Mouse (Mus musculus) gastrocnemius, postnatal 36 days (tissue): ENCODE results near the gene Zfyve26. TPM values are rescaled to one million over a fixed set of nuclear protein-coding genes. Genes with fewer than 3 reads are reported as not detected.
A peak's percentile ranks its signal among the peaks of the same experiment; 100 is the strongest.
"Not testable (repeated sequence)": the region's sequence is repeated elsewhere in the genome, so short reads cannot be mapped to it uniquely, and the experiment has no call there.

Source experiments
- DNase-seq, 2 experiments: peaks; one replicate each; pipeline ENCODE4 v3.0.0; 2022
- intact Hi-C: fragments of 180-260 bp; cut with DNase I; formaldehyde crosslinking; loops from one replicate; pipeline ENCODE4 v1.15.1; 2025
- total RNA-seq, 2 experiments: library from RNA; stranded (reverse); gene quantifications; 2 replicates each; pipeline ENCODE4 v1.2.3; 2021

Gene Zfyve26
- total RNA-seq, 2 experiments from 2014 or later, result 13.4 to 14.8 TPM

GRCm38 (mm10) chr12:79272604-79273003, 23.5 kb downstream of the Zfyve26 start:
- DNase-seq, result no peak
- intact Hi-C loops, result no loop called here

DNA sequence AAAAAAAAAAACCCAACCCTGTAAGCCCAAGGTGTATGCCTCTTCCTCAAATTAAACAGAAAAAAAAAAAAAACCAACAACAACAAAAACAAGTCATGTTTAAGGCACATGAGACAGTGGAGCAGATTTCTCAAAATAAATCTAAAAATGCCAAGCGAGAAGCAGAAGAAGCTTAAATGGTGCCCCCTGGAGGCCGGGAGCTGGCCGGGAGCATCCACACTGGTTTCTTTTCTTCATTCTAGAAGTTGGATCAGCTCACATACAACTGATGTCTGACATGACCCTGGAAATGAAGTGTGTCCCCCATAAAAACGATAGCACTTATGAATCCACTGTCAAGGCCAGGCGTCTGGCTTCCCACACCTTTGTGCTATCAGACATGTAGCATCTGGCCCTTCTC, 35.1 kb downstream of the Zfyve26 start:
- no peak for DNase-seq
- intact Hi-C loops, result loop anchor here (5.0 kb wide), 1 partner anchor 69 kb away; the partner anchor contains the start of gene Rdh11

DNA sequence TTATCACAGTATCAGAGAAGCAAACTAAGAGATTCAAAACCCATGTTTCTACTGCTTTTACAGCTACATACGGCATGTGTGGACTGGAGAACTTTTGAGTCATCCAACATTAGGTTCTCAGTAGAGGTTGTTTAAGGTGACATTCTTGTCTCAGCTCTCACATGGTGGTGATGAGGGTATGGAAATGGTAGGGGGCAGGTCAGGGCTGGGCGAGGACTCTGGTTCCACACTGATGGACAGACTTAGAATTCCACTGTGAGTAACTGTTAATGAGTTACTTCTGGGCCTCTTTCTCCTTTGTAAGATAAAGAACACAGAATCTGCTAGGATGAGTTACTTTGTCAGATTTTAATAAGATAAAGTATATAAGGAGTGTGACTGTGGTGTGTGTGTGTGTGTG, 36.0 kb downstream of the Zfyve26 start:
- no peak for DNase-seq
- intact Hi-C loops, result loop anchor here (5.0 kb wide), 1 partner anchor 68 kb away; the partner anchor contains the start of gene Rdh11

DNA sequence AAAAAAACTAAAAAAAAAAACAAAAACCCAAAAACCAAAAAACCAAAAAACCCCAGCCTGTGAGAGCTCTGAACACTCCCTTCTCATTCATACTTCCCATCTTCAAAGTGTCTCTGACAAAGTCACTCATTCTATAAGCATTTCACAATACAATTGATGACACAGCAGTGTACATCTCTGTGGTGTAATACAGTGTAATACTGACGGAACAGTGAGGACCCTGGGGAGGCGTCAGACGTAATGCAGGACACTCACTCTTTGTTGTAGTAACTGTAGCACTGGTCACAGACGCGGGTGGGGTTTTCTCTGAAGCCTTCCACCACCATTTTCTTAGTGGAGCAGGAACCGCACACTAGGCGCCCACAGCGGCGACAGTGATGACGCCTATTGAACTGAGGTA, 41.1 kb downstream of the Zfyve26 start:
- intact Hi-C loops, result no loop called here
- no peak for DNase-seq

DNA sequence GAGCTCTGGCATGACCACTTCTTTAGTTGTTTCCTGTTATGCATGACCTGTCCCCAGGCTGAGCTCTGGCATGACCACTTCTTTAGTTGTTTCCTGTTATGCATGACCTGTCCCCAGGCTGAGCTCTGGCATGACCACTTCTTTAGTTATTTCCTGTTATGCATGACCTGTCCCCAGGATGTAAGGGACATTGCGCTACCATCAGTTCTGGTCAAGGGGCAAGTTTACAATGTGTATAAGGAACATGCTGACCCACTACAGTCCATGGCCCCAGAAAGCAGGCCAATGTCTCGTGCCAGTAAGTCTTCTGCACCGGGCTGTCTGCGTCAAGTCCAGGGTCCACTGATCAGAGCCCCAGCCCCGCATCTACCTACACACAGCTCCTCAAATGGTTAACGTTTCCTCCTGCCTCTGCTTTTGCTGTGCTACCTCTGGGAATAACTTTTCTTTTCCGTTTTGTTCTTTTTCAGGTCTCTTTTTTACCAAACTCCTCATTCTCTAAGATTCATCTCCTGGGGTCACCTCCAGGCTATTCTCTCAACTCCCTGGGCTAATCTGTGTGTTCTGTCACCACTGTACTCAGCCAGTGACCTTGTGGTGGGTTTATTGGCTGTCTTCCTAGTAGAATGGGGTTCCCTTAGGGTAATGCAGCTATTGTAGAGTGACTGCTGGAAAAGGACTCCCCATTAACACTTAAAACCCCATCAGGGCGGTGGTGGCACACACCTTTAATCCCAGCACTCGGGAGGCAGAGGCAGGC, 42.6 kb downstream of the Zfyve26 start:
- no peak for DNase-seq
- intact Hi-C loops, result no loop called here

- intact Hi-C loops, result no loop called here
- DNase-seq, result no peak
Measured at GRCm38 (mm10) chr12:79248110-79248509, 48.0 kb downstream of the Zfyve26 start.

DNA sequence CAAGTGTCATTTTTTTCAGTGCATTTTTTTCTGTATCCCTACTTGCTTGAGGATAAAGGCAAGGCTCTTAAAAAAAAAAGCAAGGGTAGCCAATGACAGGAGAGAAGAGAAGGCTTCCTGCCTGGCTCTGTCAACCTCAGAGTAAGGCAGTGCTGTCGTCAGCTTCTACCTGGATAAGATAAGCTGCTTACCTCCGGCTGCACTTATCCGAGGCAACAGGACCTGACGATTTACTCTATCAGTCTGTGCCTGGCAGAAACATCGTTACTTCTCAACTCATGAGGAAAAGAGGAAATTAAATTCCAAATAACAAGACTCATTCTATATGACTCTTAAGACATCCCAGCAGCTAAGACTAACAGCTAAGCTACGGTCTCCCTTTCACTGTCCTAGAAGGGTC, 53.2 kb downstream of the Zfyve26 start:
- no peak for DNase-seq

DNA sequence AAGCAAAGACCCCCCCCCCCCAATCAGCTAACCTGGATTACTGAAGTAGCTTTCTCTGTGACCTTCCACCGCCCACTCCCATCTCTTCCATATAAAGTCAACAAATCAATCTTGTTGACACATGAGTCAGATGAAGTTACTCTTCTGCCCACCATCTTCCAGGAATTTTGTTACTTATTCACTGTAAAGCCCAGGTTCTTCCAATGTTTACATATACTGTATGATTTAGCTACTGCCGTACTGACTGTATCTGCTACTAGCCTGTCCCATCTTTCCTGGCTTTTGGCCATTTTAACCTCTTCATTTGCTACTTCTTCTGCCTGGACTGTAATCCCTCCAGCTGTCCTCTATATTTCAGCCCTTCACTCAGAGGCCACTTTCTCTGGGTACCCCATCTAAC, 54.1 kb downstream of the Zfyve26 start:
- no peak for DNase-seq
- intact Hi-C loops, result no loop called here

More for the DNA sequence above, 53.2 kb downstream of the Zfyve26 start:
- intact Hi-C loops, result no loop called here

DNA sequence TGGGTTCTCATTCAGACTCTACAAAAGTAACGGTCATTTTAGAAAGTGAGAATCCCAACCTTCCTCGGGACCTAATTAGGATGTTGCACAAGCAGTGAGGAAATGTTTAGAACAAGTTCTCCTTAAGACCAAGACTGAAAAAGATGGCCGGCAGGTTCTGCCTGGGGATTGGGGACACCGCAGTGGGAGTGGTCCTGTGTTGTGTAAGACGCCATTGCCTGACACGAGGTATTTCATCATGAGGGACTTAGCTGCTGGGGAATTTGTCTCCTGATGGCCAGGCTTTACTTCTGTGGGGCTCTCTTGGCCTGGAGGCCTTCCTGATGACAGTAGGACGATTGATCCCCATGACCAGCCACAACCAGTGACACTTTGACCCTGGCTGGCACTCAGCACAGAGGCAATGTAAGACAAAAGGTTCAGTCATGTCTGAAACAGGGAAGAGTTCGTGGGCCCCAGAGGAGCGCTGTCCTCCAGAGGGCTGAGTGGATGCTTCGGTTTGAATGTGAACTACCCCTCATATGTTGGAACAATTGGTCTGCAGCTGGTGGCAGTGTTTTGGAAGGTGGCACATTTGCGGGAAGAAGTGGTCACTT, 60.5 kb downstream of the Zfyve26 start:
- intact Hi-C loops, result no loop called here
- no peak for DNase-seq

DNA sequence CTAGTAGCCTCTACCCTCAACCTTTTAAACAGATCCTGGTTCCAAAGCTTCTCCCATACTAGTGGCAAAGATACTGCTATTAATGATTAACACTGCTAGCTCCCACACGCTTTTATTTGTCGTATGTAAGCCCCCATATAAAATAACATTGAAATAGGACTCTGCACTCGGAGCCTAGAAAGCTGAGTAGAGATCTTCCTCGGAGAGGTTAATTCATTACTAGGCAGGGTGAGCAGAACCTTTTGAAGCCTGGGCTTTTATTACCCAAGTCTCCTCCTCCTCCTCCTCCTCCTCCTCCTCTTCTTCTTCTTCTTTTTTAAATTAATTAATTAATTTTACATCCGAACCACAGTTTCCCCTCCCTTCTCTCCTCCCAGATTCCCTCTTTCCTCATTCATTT, 78.6 kb downstream of the Zfyve26 start:
- intact Hi-C loops, result no loop called here
- DNase-seq, result no peak

GRCm38 (mm10) chr12:79211447-79211846, 84.7 kb downstream of the Zfyve26 start:
- intact Hi-C loops, result no loop called here
- DNase-seq, result no peak

GRCm38 (mm10) chr12:79208703-79209464, 87.2 kb downstream of the Zfyve26 start, which contains the start of gene Rdh12:
Rdh12 (plus strand) TSS chr12:79208914.
- intact Hi-C loops, result no loop called here
- no peak for DNase-seq

DNA sequence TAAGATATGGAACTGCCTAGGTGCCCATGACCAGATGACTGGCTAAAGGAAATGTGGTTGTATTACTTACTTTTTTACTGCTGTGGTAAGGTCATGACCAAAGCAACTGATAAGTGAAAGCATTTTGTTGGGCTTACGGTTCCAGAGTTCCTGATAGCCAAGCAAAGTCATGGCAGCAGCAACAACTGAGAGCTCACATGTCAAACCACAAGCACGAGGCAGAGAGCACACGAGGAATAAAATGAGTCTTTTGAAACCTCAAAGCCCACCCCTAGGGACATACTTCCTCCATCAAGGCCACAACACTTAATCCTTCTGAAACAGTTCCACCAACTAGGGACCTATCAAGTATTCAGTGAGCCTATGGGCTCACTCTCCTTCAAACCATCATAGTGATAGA, 94.2 kb downstream of the Zfyve26 start:
- intact Hi-C loops, result no loop called here
- DNase-seq, result no peak

DNA sequence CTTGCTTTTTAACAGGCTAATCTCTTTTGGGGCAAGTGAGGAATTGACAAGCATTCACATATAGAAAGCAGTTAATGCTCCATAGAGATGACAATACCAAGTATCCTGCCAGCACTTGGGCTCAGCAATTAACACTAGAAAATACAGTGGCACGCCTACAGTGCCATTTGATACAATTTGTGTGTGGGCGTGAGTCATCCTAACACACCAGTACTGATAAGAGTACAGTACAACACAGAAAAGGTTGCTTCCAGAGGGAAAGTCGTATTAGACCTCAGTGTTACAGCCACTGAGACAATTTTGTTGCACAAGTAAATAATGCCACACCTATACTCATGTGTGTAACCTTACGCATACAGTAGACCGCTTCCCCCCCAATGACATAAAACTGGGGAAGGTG, 99.0 kb downstream of the Zfyve26 start:
- no peak for DNase-seq
- intact Hi-C loops, result no loop called here

GRCm38 (mm10) chr12:79193441-79193840, 102.7 kb downstream of the Zfyve26 start:
- DNase-seq, result peak in 1 of 2 experiments; percentile 53
- intact Hi-C loops, result loop anchor here (5.0 kb wide), 1 partner anchor 69 kb away; no protein-coding TSS in a partner anchor

DNA sequence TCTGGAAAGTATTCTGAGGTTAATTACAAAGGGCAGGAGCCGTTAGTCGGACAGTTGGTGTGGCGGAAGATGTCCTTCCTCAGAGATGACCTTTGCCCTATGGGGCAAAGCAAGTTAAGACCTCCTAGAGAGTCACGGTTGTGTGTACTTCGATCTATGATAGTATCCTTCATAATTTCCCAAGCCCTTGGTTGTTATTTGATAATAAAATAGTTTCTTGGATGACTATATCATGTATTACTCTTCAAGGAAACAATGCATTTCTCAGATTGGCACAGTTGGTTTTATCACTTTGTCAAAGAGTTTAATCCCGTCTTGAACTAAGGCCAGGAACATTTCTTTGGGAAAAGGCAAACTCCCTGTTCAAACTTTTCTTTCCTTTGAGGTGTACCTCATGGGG, 103.9 kb downstream of the Zfyve26 start, which contains the start of gene Rdh11:
Rdh11 (minus strand) TSS at position 101 of the 400 bp plus-strand sequence.
- intact Hi-C loops, result loop anchor here (5.0 kb wide), 1 partner anchor 70 kb away; no protein-coding TSS in a partner anchor
- DNase-seq, result no peak

- intact Hi-C loops, result loop anchor here (5.0 kb wide), 1 partner anchor 71 kb away; no protein-coding TSS in a partner anchor
- peak; percentile 62 to 69 for DNase-seq
Measured at GRCm38 (mm10) chr12:79191701-79192100, 104.4 kb downstream of the Zfyve26 start.

DNA sequence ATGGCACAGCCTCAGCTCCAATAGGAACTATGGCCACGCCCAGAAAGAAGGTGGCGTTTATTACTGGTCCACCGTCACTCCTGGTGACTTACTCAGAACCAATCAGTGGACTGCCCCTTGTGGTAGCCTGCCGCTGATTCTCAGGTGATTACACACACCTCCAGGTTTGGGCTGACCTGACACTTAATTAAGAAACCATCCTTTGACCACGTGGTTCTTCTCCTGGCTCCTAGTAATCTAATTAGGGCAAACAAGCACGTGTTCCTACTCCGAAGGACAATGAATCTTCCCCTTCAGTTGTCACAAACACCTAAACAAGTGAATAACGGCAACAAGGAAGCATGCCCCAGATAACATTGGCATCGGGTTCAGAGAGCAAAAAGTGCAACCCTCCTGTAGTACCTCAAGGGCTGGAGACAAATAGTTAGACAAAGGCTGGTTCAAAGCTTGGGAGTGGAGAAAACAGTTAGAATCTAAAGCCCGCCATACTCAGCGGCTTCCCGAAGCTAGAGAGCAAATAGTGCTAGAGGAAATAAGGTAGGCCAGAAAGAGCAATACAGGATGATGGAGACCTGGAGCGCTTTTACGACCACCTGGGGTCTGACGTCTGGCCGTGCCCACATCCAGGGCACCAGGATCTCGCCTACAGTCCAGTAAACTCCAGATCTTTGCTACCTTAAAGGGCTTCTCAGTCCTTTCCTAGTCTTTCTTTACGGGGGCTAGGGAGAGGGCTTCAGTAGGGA, 105.0 kb downstream of the Zfyve26 start:
- intact Hi-C loops, result loop anchor here (5.0 kb wide), 1 partner anchor 71 kb away; no protein-coding TSS in a partner anchor

DNA sequence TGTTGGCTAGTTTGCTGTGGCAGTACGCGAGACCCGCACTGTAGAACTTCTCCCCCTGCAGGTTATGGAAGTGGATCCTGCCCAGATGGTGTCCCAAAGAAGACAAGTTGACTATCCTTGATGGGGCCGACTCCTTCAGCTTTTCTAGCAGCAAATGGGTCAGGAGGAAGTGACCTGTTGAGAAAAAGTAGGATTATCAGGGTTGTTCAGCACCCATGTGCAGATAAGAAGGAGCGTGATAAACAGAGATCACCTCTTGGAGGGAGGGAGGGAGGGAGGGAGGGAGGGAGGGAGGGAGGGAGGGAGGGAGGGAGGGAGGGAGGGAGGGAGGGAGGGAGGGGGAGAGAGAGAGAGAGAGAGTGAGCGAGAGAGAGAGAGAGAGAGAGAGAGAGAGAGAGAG, 110.9 kb downstream of the Zfyve26 start:
- DNase-seq, intact Hi-C loops: not testable (repeated sequence)

More for the DNA sequence above, 105.0 kb downstream of the Zfyve26 start:
- no peak for DNase-seq
